12 mouse cellular contexts compared by ENCODE assay signal in genomic region chr2:167351371-167351951, GRCm38 (mm10). TPM values are rescaled to one million over a fixed set of nuclear protein-coding genes. Genes with fewer than 3 reads are reported as not detected.
A peak's percentile ranks its signal among the peaks of the same experiment; 100 is the strongest.
DNase-seq lines count a peak whose midpoint lies in the region; ATAC-seq lines count a peak whose summit lies in the region.
"Had no signal": no experiment of that assay in that cellular context is flagged by ENCODE, and none has a peak within 500 bp of the region (broad histone marks: within the 10 kb centered on the region; RNA-seq: fewer than 3 reads in every experiment).

No protein-coding gene starts in this region.

- no peak overlapping the region for H3K27ac ChIP-seq in liver, embryonic 12.5 days
- H3K27ac ChIP-seq in macrophage = peak overlapping the region; percentile 98
- H3K27ac ChIP-seq in limb, embryonic 10.5 days = no peak overlapping the region
- H3K27ac ChIP-seq: midbrain, embryonic 13.5 days had no signal

- peaks cover 31% of the 10 kb centered on the region for H3K79me2 ChIP-seq in macrophage (ENCODE audit: inconsistent target)

- H3K4me2 ChIP-seq in liver, embryonic 12.5 days = peak overlapping the region; percentile 14; the same call in 1 of the 2 replicates
- H3K4me2 ChIP-seq: midbrain, embryonic 13.5 days had no signal

- 24% methylated on average over 9 of the region's 9 CpGs for WGBS in liver, embryonic 12.5 days (ENCODE audit: insufficient replicate concordance)
- 3% methylated on average over 9 of the region's 9 CpGs for WGBS in macrophage (ENCODE audit: missing documents)
- WGBS in limb, embryonic 10.5 days = 44% methylated on average over 9 of the region's 9 CpGs

- no peak for DNase-seq in liver
- DNase-seq in CD4-positive helper T cell, adult 2 months (ENCODE audit: low read depth, low spot score) = peak; percentile 77
- DNase-seq in embryo, embryonic 10 days (ENCODE audit: low spot score) = no peak
- no peak for DNase-seq in layer of hippocampus, adult 8-10 months (ENCODE audit: low spot score in 2 of 2)
- no peak for DNase-seq in limb, embryonic 10.5 days (ENCODE audit: low spot score)
- DNase-seq: gastrocnemius, postnatal 10 days; right cerebral cortex, adult 18-20 months had no signal

- 0 out of 2 replicates have a peak overlapping the region, but pooled peaks have one; percentile 5 for H3K9ac ChIP-seq in liver, embryonic 12.5 days
- H3K9ac ChIP-seq: midbrain, embryonic 13.5 days had no signal

- H3K27me3 ChIP-seq in liver, embryonic 12.5 days (replicated peaks) = peaks cover 38% of the 10 kb centered on the region
- H3K27me3 ChIP-seq in limb, embryonic 10.5 days (ENCODE audit: low read depth, poor library complexity, severe bottlenecking) = peaks cover 14% of the 10 kb centered on the region

- H3K36me3 ChIP-seq in liver, embryonic 12.5 days = no peaks in the 10 kb centered on the region
- no peaks in the 10 kb centered on the region for H3K36me3 ChIP-seq in macrophage (ENCODE audit: inconsistent target)
- H3K36me3 ChIP-seq in limb, embryonic 10.5 days = no peaks in the 10 kb centered on the region
- H3K36me3 ChIP-seq: midbrain, embryonic 13.5 days had no signal

- no peak for ATAC-seq in liver, embryonic 12.5 days
- ATAC-seq in activated CD4-positive, CD25-positive, alpha-beta regulatory T cell, adult 4 months = peak; percentile 15
- ATAC-seq: hindbrain, embryonic 16.5 days; midbrain, embryonic 13.5 days had no signal

- H3K4me1 ChIP-seq in liver, embryonic 12.5 days = peaks cover 60% of the 10 kb centered on the region
- H3K4me1 ChIP-seq in limb, embryonic 10.5 days = peaks cover 38% of the 10 kb centered on the region

- H3K9me3 ChIP-seq in liver, embryonic 12.5 days (replicated peaks) = no peaks in the 10 kb centered on the region
- H3K9me3 ChIP-seq in limb, embryonic 10.5 days (replicated peaks) = no peaks in the 10 kb centered on the region
- H3K9me3 ChIP-seq: midbrain, embryonic 13.5 days had no signal

- no peak overlapping the region for H3K4me3 ChIP-seq in liver, embryonic 12.5 days
- no peak overlapping the region for H3K4me3 ChIP-seq in macrophage (ENCODE audit: inconsistent target)
- H3K4me3 ChIP-seq in limb, embryonic 10.5 days = no peak overlapping the region
- H3K4me3 ChIP-seq: midbrain, embryonic 13.5 days had no signal

RNA-seq across cellular contexts. Expression of gene B4galt5, which starts 2.5 kb away (rescaled TPM):
- polyA plus RNA-seq in liver, embryonic 12.5 days (2016; fragmentation: Nextera tagmentation; extraction: Ambion mirVana) = 8.1 and 9.9 TPM in 2 replicates
- polyA plus RNA-seq in activated CD4-positive, CD25-positive, alpha-beta regulatory T cell, adult 4 months (2017; shearing (Covaris generic)) = 10 to 100 TPM in 1 of 2 experiments, 1 to 10 TPM in 1; 7.9 to 11.6 TPM
- 100 to 1,000 TPM; 105 to 608 (median 250) TPM for total RNA-seq in macrophage (2018; cell fraction: chromatin; rRNA removed)
- total RNA-seq in macrophage (2018; cell fraction: cytosol; rRNA removed) = 100 to 1,000 TPM in 24 of 26 experiments, 10 to 100 TPM in 2; 82.2 to 467 (median 135) TPM
- 100 to 1,000 TPM; 170 to 581 (median 315) TPM for total RNA-seq in macrophage (2018; cell fraction: nucleus; rRNA removed)
- polyA plus RNA-seq in macrophage (2018) = 64.6 to 115 TPM (median 81.1 TPM) in 3 replicates
- total RNA-seq in layer of hippocampus, adult 8-10 months (2022) = 10 to 100 TPM; 34.6 to 43.0 (median 39.7) TPM
- polyA plus RNA-seq in limb, embryonic 10.5 days (2016; fragmentation: Nextera tagmentation; extraction: Ambion mirVana) = 10.3 and 11.3 TPM in 2 replicates
